Mouse (Mus musculus) testis, postnatal 10 days (tissue): ENCODE measurements around the gene Vmn1r121.
"Not testable (repeated sequence)": the region's sequence is repeated elsewhere in the genome, so short reads cannot be mapped to it uniquely, and the experiment has no call there.

Experiments used
- DNase-seq: peaks from one replicate; pipeline ENCODE4 v3.0.0; 2021; ENCODE audit warnings: low spot score

Gene Vmn1r121

DNA sequence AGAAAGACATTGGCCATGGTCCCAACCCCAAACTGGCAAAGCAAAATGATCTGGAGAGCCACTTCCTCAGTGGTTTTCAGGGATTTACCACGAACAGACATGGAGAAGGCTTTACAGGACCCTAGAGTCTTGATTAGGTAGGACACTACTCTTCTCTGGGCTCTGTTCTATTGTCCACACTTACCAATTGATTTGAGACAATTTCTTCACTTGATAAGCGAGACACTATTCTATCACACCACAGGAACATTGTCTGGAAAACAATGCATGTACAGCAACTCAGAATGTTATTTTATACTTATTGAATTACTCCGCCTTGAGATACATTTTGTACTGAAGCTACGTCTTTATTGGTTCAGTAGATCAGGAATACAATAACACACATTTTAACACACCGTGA is at the start of gene Vmn1r121:
Gene Vmn1r121, minus strand, starts transcription at position 101 of the 400 bp plus-strand sequence.
- not testable (repeated sequence) for DNase-seq

DNA sequence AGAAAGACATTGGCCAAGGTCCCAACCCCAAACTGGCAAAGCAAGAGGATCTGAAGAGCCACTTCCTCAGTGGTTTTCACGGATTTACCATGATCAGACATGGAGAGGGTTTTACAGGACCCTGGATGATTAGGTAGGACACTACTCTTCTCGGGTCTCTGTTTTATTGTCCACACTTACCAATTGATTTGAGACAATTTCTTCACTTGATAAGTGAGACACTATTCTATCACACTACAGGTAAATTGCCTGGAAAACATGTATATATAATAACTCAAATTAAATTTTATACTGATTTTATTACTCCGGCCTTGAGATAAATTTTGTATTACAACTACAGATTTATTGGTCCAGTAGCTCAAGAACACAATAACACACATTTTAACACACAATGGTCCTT is 35.7 kb upstream of the Vmn1r121 start, which contains the start of gene Vmn1r122:
Gene Vmn1r122, minus strand, starts transcription at position 101 of the 400 bp plus-strand sequence.
- DNase-seq = not testable (repeated sequence)

DNA sequence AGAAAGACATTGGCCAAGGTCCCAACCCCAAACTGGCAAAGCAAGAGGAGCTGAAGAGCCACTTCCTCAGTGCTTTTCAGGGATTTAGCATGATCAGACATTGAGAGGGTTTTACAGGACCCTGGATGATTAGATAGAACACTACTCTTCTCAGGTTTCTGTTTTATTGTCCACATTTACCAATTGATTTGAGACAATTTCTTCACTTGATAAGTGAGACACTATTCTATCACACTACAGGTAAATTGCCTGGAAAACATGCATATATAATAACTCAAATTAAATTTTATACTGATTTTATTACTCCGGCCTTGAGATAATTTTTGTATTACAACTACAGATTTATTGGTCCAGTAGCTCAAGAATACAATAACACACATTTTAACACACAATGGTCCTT is 44.6 kb downstream of the Vmn1r121 start, which contains the start of gene Vmn1r120:
Gene Vmn1r120, minus strand, starts transcription at position 101 of the 400 bp plus-strand sequence.
- not testable (repeated sequence) for DNase-seq
